Mouse (Mus musculus) ovary, postnatal 10 days (tissue): ENCODE measurements around the gene Mcoln1.

ENCODE experiments used
- DNase-seq: peaks from one replicate; pipeline ENCODE4 v3.0.0; 2022; ENCODE audit warnings: low spot score

Gene Mcoln1

DNA sequence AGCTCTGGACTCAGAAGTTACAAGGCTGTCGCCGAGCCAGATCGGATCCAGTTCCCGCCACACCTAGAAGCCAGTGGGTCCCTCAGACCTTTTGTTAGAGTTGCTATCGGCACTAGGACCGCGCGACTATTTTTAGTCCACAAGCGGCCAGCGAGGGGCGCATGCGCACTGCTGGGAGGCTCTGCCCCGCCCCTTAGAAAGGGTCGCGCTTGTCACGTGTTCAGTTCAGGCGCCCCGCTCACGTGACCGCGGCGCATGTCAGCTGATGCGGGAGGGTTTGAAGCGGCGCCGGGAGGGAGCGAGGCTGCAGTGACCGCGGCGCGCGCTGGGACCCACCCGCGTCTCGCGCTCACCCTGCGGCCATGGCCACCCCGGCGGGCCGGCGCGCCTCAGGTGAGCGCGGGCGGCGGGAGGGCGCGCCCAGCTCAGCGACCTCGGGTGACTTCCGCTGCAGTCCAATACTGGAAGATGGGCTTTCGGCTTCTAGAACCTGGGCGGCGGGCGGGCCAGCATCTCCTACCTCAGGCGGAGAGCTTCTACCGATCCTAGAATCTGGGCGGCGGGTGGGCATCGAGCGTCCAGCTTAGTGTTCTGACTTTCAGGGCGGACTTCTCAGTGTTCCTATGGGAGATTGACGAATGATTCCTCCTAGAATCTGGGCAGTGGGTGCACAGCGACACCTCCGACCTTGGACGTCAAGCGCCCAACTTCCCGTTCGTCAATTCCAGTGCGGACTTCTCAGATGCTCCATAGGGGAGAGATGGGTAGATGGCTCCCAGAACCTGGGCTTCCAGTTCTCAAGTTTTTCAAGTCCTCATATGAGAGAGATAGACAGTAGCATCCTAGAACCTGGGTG lies at the start of gene Mcoln1:
Mcoln1 (plus strand) TSS at position 223 of the 856 bp plus-strand sequence.
- peak; percentile 93 for DNase-seq

DNA sequence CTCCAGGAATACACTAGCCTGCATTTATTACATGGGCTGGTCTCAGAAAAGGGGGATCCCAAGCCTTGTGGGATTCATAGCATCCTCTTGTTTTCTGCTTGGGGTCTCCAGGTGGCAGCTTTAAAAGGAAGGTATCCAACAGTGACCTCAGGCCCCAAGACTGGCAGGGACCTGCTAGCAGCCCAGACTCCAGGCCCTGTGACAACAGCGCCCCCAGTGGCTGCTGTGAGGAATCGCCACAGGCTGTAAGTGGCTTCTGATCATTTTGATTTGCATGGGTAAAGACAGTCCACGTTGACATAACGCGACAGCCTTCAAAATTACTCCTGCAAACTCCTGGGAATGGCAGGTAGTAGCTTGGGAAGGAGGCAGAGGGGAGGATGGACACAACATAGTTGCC lies 49.6 kb upstream of the Mcoln1 start:
- DNase-seq: no peak

DNA sequence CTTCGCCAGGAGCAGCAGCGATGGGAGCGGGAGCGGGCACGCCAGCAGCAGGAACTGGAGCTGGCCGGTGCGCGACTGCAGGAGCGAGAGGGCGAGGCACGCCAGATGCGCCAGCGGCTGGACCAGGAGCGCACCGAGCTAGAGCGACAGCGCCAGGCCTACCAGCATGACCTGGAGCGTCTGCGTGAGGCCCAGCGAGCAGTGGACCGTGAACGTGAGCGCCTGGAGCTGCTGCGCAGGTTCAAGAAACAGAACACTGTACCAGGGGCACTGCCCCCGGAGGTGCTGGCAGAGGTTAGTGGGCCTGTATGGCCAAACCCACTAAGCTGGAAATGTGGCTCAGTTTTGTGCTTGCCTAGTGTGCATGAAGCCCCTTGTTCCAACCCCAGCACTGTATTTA lies 48.3 kb upstream of the Mcoln1 start:
- DNase-seq: no peak

DNA sequence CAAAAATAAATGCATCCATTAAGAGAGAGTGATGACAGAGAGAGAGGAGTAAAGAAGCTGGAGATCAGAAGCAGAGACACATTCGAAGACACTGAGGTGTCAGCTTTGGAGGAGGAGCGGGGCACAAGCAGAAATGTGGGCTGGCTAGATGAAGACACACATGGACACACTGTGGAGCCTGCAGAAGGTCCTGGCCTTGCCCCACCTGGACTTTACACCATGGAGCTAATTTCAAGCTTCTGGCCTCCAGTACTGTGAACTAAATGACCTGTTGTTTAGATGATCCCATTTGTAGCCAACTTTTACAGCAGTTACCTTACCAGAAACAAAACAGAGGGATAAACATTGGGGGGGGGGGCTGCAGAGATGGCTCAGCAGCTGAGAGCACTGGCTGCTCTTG lies 37.0 kb upstream of the Mcoln1 start:
- no peak for DNase-seq

DNA sequence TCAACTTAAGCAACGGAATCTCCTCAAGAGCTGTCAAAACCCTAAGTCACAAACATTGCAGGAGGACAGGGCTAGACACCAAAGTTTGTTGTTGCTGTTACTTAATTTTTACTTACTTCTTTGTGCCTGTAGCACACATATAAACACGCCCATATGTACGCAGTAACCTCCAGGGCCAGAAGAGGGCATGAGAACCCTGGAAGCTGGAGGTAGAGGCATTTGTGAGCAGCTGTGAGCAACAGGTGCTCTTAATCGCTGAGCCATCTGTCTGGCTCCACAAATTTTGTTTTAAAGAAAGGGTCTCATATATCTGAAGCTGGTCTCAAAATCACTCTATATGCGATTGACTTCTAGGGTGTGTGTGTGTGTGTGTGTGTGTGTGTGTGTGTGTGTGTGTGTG lies 35.9 kb upstream of the Mcoln1 start:
- no peak for DNase-seq

DNA sequence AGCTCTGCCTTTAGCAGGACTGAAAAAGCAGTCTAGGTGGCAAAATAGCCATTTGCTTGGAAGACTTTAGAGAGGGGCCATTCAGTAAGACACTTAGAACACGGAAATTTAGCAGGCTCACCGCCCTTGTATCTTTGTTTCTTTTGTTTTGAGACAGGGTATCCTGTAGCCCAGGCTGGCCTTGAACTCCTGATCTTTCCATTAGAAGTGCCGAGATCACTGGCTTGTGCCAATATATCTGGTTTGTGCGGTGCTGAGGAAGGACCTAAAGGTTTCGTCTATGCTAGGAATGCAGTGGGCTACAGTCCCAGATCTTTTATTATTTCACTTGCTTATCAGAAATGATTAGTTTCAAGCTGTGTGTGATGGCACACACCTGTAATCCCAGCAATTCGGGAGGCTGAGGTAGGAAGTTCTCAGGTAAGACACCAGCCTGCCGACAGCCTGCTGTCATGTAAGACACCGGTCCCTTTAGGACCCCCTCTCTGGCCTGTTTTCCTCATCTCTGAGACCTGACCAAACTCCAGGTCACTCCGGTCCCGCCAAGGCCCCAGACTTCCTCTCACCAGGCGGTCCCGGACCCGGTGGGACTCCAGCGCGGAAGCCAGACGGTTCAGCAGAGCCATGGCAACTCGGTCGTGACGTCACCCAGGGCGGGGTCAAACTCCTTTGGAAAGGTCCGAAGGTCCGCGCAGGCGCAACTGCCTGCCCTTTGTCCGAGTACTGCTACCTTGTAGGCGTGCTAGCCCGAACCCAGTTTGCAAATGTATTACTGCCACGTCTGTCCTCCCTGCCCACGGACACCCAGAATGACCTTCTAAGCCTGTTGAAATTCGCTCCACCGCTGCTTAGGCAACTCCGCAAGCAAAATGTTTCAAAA lies 33.0 kb upstream of the Mcoln1 start, which contains the start of gene Pex11g:
Pex11g (minus strand) TSS at position 675 of the 880 bp plus-strand sequence.
- peak; percentile 98 for DNase-seq

- no peak for DNase-seq
Measured at GRCm38 (mm10) chr8:3467886-3468545, 32.2 kb upstream of the Mcoln1 start.

- no peak for DNase-seq
Measured at GRCm38 (mm10) chr8:3468838-3469237, 31.4 kb upstream of the Mcoln1 start.

DNA sequence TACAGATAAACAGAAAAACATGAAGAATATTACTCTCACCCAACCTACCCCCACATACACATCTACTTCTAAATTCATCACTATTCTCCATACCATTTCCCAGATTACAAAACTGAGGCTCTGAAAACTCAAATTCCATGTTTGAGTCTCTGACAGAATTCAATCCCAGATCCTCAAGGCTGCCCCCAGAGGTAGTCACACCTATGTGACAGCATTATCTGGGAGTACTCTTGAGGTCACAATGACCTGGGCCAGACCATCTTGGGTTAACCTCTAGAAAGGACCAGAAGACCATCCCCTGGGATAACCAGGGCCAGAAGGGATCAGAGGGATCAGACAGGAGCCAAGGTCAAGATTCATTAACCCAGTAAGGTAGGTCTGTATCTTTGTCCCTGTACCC lies 29.7 kb upstream of the Mcoln1 start, which contains the start of gene Tex45:
Tex45 (plus strand) TSS at position 301 of the 400 bp plus-strand sequence.
- DNase-seq: no peak

DNA sequence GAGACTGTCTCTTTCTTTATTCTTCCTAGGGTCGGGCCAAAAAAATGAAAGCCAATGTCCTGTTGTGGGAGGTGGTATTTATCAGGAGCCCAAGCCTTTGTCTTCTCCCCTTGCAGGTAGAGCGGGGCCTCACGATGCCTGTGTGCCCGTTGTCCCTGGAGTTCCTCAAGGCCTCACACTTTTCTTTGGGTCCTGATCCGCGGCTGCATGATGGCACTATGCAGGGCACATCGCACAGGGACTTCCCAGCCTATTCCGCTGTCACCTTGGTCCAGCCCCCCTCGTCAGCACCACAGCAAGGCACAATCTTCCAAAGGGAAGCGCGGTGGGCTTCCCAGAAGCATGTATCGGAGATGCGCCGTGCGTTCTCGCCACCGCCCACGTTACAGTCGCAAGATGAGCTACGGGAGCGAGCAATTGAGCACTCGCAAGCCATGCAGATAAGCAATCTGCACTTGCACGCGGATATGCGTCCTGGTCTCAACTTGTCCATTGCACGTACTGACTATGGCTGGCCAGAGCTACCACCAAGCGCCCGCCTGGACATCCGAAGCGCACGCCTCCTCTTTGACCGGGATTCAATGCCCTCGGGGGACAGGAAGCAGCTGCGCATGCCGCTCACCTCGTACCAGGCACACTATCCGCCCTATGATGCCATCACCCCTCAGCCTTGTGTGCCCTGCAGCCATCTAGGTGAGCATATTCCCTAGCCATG lies 24.4 kb upstream of the Mcoln1 start:
- DNase-seq: no peak

DNA sequence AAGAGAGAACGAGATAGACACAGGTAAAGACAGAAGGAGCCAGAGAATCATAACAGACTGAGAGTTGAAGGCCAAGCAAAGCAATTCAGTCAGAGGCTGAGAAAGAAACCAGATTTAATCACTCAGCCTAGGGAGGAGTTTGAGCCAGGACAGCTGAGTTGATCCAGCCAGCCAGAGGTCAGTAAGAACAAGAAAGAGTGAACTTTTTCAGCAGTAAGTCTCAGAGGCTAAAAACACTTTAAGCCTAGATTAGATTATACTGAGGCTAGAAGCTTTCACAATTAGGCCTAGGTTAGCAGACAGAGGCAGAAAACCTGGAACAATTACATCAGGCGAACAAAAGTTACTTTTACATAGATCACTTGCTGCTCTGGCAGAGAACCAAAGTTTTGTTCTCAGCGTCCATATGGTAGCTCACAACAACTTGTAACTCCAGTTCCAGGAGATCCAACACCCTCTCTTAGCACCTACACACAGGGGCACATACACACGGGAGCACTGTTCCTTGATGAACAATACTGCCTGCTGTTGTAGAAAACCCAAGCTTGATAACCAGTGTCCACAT lies 20.0 kb upstream of the Mcoln1 start:
- no peak for DNase-seq

DNA sequence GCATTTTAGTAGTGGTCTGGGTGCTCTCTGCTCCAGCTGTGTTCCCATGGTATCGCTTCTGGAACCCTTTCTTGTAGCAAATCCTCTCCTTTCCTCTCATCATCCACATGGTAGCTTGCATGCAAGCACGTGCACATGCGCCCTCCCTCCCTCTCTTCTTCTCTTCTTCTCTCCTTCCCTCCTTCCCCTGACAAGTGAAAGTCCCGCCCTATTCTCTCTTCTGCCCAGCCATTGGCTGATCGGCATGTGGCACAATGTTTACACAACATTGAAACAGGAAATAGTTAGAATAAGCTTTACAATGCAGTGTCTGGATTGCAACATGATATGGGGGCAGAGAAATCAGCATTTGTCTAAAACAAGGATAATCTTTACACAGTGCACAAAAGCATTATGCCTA lies 18.7 kb upstream of the Mcoln1 start:
- no peak for DNase-seq

- no peak for DNase-seq
Measured at GRCm38 (mm10) chr8:3482240-3482740, 18.0 kb upstream of the Mcoln1 start.

GRCm38 (mm10) chr8:3483546-3483945 lies 16.7 kb upstream of the Mcoln1 start:
- DNase-seq: no peak

GRCm38 (mm10) chr8:3485192-3485591 lies 15.1 kb upstream of the Mcoln1 start:
- no peak for DNase-seq

DNA sequence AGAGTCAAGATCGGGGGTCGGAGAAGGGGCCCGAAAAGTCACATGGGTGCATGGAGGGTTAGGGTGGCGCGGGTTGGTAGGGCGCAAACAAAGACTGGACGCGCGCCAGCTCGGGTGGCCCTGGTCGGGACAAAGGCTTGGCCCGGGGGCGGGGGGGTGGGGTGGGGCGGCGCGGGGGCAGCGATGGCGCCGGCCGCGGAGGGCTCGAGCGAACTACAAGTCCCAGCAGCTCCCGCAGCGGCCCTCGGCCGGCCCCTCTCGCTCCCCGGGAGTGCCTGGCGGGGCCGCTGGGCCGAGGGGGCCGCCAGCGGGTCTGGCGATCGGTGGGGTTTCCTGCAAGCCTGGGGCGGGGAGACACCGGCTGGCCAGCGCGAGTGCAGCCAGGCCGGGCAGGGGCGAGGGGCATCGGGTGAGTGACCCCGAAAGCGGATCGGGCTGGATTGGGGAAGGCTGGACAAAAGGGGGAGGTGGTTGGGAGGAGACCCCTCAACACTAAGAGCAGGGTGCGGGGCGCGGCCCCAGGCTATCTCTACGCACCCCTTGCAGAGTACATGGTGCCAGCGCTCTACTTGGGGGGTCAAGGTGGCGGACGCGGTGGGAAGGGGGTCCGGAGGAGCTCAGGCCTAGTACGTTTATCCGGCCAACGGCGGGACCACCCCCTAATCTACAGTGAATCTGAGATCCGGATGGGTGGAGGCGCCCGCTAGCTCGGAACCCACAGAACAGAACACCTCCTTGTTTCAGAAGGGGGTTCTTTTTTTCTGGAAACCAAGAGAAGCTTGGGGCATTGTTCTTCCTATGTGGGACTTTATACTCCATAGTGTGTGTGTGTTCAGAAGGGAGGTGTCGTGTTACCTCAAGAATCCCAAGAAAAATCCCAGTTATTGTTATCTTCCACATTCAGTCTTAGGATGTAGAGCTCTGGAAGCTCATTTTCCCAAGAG lies 7.1 kb upstream of the Mcoln1 start, which contains the start of gene Zfp358:
Zfp358 (plus strand) TSS at position 238 of the 944 bp plus-strand sequence.
- DNase-seq: peak; percentile 60

GRCm38 (mm10) chr8:3493845-3494208 lies 6.4 kb upstream of the Mcoln1 start:
- DNase-seq: no peak

DNA sequence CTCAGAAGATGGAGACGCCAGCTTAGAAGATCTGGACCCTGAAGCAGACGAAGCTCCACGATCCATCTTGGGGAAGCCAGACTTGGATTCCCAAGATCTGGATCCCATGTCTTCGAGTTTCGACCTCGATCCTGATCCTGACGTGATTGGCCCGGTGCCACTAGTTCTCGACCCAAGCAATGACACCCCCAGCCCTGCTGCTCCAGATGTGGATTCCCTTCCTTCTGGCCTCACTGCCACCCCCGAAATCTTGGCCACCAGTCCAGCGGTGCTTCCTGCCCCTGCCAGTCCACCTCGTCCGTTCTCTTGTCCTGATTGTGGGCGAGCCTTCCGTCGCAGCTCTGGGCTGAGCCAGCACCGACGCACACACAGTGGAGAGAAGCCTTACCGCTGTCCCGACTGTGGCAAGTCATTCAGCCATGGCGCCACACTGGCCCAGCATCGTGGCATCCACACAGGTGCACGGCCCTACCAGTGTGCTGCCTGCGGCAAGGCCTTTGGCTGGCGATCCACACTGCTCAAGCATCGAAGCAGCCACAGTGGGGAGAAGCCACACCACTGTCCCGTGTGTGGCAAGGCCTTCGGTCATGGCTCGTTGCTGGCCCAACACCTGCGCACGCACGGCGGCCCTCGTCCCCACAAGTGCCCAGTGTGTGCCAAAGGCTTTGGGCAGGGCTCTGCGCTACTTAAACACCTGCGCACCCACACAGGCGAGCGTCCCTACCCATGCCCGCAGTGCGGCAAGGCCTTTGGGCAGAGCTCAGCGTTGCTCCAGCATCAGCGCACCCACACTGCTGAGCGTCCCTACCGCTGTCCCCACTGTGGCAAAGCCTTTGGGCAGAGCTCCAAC lies 4.5 kb upstream of the Mcoln1 start:
- DNase-seq: no peak

DNA sequence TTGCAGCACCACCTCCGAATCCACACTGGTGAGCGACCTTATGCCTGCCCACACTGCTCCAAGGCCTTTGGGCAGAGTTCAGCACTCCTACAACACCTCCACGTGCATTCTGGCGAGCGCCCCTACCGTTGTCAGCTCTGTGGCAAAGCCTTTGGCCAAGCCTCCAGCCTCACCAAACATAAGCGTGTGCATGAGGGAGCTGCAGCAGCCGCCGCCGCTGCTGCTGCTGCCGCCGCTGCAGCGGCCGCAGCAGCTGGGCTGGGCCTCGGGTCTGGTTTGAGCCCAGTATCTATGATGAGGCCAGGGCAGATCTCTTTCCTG lies 3.9 kb upstream of the Mcoln1 start:
- no peak for DNase-seq
